21 mouse cellular contexts compared by ENCODE assay signal in the genomic region with DNA sequence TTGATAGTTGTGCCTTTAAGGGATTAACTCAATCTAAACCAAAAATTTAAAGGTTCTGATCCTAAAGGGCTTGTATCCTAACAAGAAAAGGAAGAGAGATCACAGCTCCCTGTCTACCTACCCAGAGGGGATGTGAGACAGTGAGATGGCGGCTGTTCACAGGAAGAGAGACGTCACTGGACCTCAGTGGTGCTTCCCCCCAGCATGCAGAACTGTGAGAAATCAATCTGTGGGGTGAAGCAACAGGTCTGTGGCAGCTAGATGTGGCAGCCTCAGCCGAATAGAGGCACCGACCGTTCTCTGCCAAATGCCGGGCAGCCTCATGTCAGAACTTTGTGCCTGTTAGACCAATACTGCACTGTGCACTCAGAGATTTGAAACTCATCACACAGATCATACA.
DNase-seq lines count a peak whose midpoint lies in the region; ATAC-seq lines count a peak whose summit lies in the region.
"Had no signal": no experiment of that assay in that cellular context is flagged by ENCODE, and none has a peak within 500 bp of the region (broad histone marks: within the 10 kb centered on the region; RNA-seq: fewer than 3 reads in every experiment).

No protein-coding gene starts in this region.

- peak; percentile 94 for ATAC-seq in CD4-positive, CD25-positive, alpha-beta regulatory T cell, adult 4 months
- ATAC-seq in granulocyte monocyte progenitor cell, adult 5-6 weeks (replicated peaks; ENCODE audit: poor library complexity, severe bottlenecking) = peak; percentile 95
- ATAC-seq in monocyte, adult 5-6 weeks (replicated peaks; ENCODE audit: insufficient number of reproducible peaks, low FRiP score, low TSS enrichment, poor library complexity, severe bottlenecking) = peak; percentile 85
- ATAC-seq: forebrain, embryonic 16.5 days; hindbrain, postnatal 0 days; liver, embryonic 12.5 days; Patski had no signal

- peak; percentile 70 for DNase-seq in CD4-positive helper T cell, adult 2 months (ENCODE audit: low read depth, low spot score)
- no peak for DNase-seq in layer of hippocampus, adult 9-10 months (ENCODE audit: low spot score)
- no peak for DNase-seq in adrenal gland, adult 2 months
- DNase-seq in gastrocnemius, postnatal 10 days = no peak
- DNase-seq in adrenal gland, postnatal 25 days = no peak
- DNase-seq: adrenal gland, postnatal 10 days; cerebellum, adult 2 months; cerebellum, postnatal 36 days; gastrocnemius, postnatal 14 days; kidney, adult 11 months; lung, adult 18-20 months; lung, postnatal 10 days; midbrain, embryonic 14.5 days; thymus, postnatal 14 days had no signal
